Mouse (Mus musculus): Measurements from ENCODE around the gene Nhsl1.

Gene Nhsl1

GRCm38 (mm10) chr10:18529177-18529576 lies 210.4 kb downstream of the Nhsl1 start:
- no peak for DNase-seq (ENCODE audit: low read depth, low spot score)

- no peak for DNase-seq (ENCODE audit: low read depth, low spot score)
Measured at GRCm38 (mm10) chr10:18530161-18530560, 211.4 kb downstream of the Nhsl1 start.

DNA sequence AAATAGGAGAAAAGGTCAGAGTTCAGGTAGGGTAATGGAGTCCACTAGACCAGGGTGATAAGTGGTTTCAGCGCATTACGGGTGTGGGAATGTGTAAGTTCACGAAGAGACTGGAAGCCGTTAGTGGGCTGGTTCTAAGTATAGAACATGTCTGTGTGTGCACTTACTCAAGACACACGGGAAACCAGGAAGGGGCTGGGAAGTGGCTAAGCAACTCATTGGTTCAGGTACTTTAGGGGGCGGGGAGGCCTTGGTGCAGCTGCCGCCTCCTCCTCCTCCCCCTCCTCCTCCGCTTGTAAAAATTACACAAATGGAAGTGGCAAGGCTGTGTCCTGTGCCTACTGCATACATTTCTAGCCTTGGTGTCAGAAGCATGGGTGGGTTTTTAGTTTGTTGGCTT lies 213.5 kb downstream of the Nhsl1 start:
- DNase-seq (ENCODE audit: low read depth, low spot score): peak; percentile 81

GRCm38 (mm10) chr10:18536889-18537288 lies 218.1 kb downstream of the Nhsl1 start:
- DNase-seq (ENCODE audit: low read depth, low spot score): no peak

DNA sequence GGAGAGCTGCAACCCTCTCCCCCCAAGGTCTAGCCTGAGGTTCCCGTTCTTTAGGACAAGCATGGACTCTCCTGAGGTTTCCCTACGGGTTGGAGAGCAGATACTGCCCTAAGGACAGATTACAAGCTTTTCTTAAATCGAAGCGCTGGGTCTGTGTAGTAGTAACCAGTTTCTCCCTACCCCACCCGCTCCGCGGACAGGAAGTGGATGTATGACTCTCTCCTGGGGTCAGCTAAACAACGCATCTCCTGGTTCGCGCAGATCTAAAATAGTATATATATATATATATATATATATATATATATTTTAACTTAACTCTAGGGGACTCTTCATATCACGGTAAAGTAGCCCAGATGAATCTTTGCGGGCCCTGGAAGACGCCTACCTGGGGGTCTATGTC lies 226.5 kb downstream of the Nhsl1 start:
- DNase-seq (ENCODE audit: low read depth, low spot score): no peak

DNA sequence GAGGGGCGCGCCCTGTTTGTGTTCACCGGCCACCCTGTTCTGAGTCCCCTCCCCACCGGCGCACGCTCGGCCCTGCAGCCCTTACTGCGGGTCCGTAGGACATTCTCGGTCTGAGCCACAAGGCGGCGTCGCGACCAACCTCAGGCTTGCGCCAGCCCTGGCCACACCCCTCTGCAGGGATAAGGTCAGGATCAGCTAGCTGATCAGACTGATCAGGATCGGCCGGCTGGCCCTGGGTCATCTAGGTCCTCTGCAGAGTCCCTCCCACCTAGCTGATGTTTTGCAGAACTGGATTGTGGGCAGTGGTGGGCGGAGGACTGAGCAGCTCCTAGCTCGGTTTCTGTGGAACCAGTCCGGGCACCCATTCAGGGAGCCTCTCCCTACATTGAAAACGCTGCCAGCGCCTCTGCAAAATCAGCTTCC lies 227.0 kb downstream of the Nhsl1 start, which contains the start of gene Hebp2:
Gene Hebp2 (minus strand): TSS at position 264 of the 423 bp plus-strand sequence.
- DNase-seq (ENCODE audit: low read depth, low spot score): peak; percentile 87

GRCm38 (mm10) chr10:18547381-18547780 lies 228.6 kb downstream of the Nhsl1 start:
- no peak for DNase-seq (ENCODE audit: low read depth, low spot score)

GRCm38 (mm10) chr10:18549321-18550216 lies 230.8 kb downstream of the Nhsl1 start:
- peak; percentile 75 for DNase-seq (ENCODE audit: low read depth, low spot score)

DNA sequence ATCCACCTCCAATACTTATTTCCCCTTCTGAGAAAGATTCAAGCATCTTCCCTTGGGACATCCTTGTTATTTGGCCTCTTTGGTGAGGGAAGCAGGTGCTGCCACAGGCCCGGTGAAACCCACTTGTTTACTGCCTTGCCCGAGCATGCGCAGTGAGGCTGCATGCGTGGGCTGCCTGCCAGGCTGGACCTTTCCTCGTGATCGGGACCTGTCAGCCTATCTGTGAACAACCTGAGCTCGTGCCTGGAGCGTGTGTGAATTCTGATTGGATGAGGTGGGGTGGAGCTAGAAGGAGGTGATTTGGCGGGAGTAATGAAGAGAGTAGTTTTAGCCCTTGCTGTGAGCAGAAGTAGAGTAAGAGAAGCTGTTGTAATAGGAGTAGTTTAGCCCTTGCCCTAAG lies 240.3 kb downstream of the Nhsl1 start:
- DNase-seq (ENCODE audit: low read depth, low spot score): peak; percentile 87

- peak; percentile 46 for DNase-seq (ENCODE audit: low read depth, low spot score)
Measured at GRCm38 (mm10) chr10:18561445-18561844, 242.7 kb downstream of the Nhsl1 start.

DNA sequence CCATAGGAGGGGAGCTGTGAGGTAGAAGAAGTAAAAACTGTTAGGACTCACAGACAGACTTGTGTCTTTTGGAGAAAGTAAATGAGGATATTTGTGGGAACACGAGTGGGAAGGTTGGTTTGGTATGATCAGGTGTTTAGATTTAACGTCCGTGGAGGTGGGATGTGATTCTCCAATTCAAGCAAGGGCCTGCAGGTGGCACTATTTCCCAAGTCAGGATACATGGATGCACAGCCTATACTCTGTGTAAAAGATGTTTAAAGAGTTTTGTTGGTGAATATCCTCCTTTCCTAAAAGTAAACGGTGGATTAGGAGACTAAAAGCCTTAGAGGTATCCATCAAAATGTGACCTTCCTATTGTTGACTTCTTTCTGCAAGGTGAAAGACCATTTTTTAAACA lies 244.2 kb downstream of the Nhsl1 start:
- peak; percentile 59 for DNase-seq (ENCODE audit: low read depth, low spot score)

DNA sequence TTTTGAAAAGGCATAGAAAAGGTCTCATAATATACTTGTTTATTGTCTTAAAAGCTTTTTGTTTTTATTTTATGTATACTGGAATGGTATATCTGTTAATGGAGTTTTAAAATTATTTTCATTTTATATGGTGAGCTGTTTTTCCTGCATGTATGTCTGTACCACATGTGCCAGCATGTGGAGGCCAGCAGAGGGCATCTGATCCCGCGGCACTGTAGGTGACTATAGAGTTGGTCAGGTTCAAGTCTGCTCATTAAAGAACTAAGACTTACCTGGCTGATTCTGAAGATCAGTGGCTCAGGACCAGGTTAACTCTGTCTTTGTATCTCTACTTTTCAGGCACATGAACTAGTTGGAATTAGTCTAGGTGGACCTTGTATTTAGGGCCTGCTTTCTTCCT lies 253.8 kb downstream of the Nhsl1 start:
- DNase-seq (ENCODE audit: low read depth, low spot score): peak; percentile 45

All from R1 (cell line).